In the genomic region with DNA sequence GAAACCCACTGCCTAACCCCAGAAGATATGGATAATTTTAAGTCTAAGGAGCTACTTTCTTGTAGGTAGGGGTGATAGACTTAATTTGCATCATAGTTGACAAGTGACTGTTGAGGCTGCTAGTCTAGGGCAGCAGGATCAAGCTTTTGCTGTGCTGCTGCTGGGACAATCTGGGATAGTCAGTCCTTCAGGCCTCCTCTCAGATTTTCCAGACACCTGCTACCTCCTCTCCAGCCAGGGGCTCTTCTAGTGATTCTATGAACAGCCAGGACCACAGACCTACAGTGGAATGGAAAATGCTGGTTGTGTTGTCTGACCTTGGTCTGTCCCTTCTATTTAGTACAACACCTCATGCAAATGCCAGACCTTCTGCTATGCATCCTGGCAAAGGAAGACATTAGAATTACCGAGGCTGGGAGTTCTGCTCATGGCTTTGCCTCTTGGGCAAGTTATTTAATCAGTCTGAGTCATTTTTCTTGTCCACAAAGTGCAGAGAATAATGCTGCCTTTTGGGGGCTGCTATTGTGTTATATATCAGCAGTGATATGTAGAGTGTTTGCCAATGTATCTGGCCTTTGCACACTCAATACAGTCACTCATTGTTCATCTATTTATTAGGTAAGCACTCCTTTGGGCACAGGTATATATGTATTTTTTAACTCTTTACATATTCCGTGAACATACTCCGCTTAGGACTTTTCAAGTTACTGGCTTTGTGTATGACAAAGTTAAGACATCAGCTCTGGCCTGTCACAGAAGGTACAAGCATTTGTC, we compare ENCODE assay signal across 27 mouse cellular contexts.
DNase-seq lines count a peak whose midpoint lies in the region; ATAC-seq and TF ChIP-seq lines count a peak whose summit lies in the region.
"Had no signal": no experiment of that assay in that cellular context is flagged by ENCODE, and none has a peak within 500 bp of the region (broad histone marks: within the 10 kb centered on the region; RNA-seq: fewer than 3 reads in every experiment).

No protein-coding gene starts in this region.

- H3K9me3 ChIP-seq in lung, embryonic 14.5 days (ENCODE audit: low read depth, low read length), result no peaks in the 10 kb centered on the region
- no peaks in the 10 kb centered on the region for H3K9me3 ChIP-seq in stomach, embryonic 14.5 days (ENCODE audit: control insufficient read depth, low read depth, low read length)
- H3K9me3 ChIP-seq in stomach, postnatal 0 days (ENCODE audit: control insufficient read depth, low read length), result no peaks in the 10 kb centered on the region
- H3K9me3 ChIP-seq: embryonic facial prominence, embryonic 12.5 days; embryonic facial prominence, embryonic 15.5 days; hindbrain, embryonic 10.5 days; hindbrain, embryonic 13.5 days had no signal

- H3K27me3 ChIP-seq in lung, embryonic 14.5 days (ENCODE audit: insufficient read depth, low read length), result no peaks in the 10 kb centered on the region
- H3K27me3 ChIP-seq in stomach, embryonic 14.5 days (ENCODE audit: control insufficient read depth, insufficient read depth, low read length), result no peaks in the 10 kb centered on the region
- no peaks in the 10 kb centered on the region for H3K27me3 ChIP-seq in stomach, postnatal 0 days (ENCODE audit: control insufficient read depth, insufficient read depth, low read length)
- H3K27me3 ChIP-seq: embryonic facial prominence, embryonic 12.5 days; embryonic facial prominence, embryonic 15.5 days; hindbrain, embryonic 13.5 days had no signal

- intact Hi-C loops in heart, postnatal 25 days (cut with DNase I), result no loop called here

- H3K27ac ChIP-seq in lung, embryonic 14.5 days (ENCODE audit: low read depth), result peak overlapping the region; percentile 24; the same call in 1 of the 2 replicates
- peak overlapping the region; percentile 30; the same call in 1 of the 2 replicates for H3K27ac ChIP-seq in stomach, embryonic 14.5 days (ENCODE audit: low read length)
- H3K27ac ChIP-seq in stomach, postnatal 0 days (replicated peaks), result peak overlapping the region; percentile 46
- H3K27ac ChIP-seq: embryonic facial prominence, embryonic 12.5 days; embryonic facial prominence, embryonic 15.5 days; gastrocnemius, adult 2 months; hindbrain, embryonic 10.5 days; hindbrain, embryonic 13.5 days had no signal

- H3K36me3 ChIP-seq in lung, embryonic 14.5 days (ENCODE audit: insufficient read depth), result no peaks in the 10 kb centered on the region
- H3K36me3 ChIP-seq in stomach, embryonic 14.5 days (ENCODE audit: control insufficient read depth, insufficient read depth, low read length), result no peaks in the 10 kb centered on the region
- H3K36me3 ChIP-seq in stomach, postnatal 0 days (ENCODE audit: control insufficient read depth, insufficient read depth, low read length), result no peaks in the 10 kb centered on the region
- H3K36me3 ChIP-seq: embryonic facial prominence, embryonic 12.5 days; embryonic facial prominence, embryonic 15.5 days; hindbrain, embryonic 10.5 days; hindbrain, embryonic 13.5 days had no signal

- H3K9ac ChIP-seq in lung, embryonic 14.5 days, result no peak overlapping the region
- H3K9ac ChIP-seq in stomach, embryonic 14.5 days (replicated peaks; ENCODE audit: low read depth, low read length), result no peak overlapping the region
- no peak overlapping the region for H3K9ac ChIP-seq in stomach, postnatal 0 days (ENCODE audit: low read length)
- H3K9ac ChIP-seq: embryonic facial prominence, embryonic 12.5 days; embryonic facial prominence, embryonic 15.5 days; forebrain, postnatal 0 days; hindbrain, embryonic 13.5 days had no signal

- no peak for TF ChIP-seq CTCF in lung, embryonic 14.5 days (IDR thresholded peaks at IDR 0.05; ENCODE audit: low read depth)
- no peak for TF ChIP-seq CTCF in stomach, postnatal 0 days (IDR thresholded peaks at IDR 0.05; ENCODE audit: low read depth)

- H3K4me1 ChIP-seq in lung, embryonic 14.5 days (ENCODE audit: insufficient read depth), result no peaks in the 10 kb centered on the region
- H3K4me1 ChIP-seq in stomach, embryonic 14.5 days (ENCODE audit: control insufficient read depth, insufficient read depth, low read length), result no peaks in the 10 kb centered on the region
- no peaks in the 10 kb centered on the region for H3K4me1 ChIP-seq in stomach, postnatal 0 days (replicated peaks; ENCODE audit: control insufficient read depth, insufficient read depth)
- H3K4me1 ChIP-seq: embryonic facial prominence, embryonic 12.5 days; embryonic facial prominence, embryonic 15.5 days; hindbrain, embryonic 10.5 days; hindbrain, embryonic 13.5 days had no signal

- 64% methylated on average over 3 of the region's 3 CpGs for WGBS in lung, embryonic 14.5 days
- WGBS in stomach, embryonic 14.5 days, result 66% methylated on average over 3 of the region's 3 CpGs
- WGBS in stomach, postnatal 0 days, result 53% methylated on average over 3 of the region's 3 CpGs

- H3K4me3 ChIP-seq in lung, embryonic 14.5 days (ENCODE audit: low read depth, low read length), result no peak overlapping the region
- H3K4me3 ChIP-seq in stomach, embryonic 14.5 days (ENCODE audit: low read depth, low read length), result no peak overlapping the region
- H3K4me3 ChIP-seq in stomach, postnatal 0 days (ENCODE audit: low read depth, low read length), result no peak overlapping the region
- H3K4me3 ChIP-seq: embryonic facial prominence, embryonic 12.5 days; embryonic facial prominence, embryonic 15.5 days; gastrocnemius, adult 2 months; hindbrain, embryonic 10.5 days; hindbrain, embryonic 13.5 days had no signal

- ATAC-seq in lung, embryonic 14.5 days (ENCODE audit: insufficient read depth), result no peak
- peak; percentile 75 for ATAC-seq in stomach, embryonic 14.5 days (ENCODE audit: insufficient number of reproducible peaks, insufficient read depth, low FRiP score, low read depth)
- peak; percentile 85 for ATAC-seq in stomach, postnatal 0 days (ENCODE audit: low FRiP score, low TSS enrichment)
- ATAC-seq: forebrain, embryonic 14.5 days; forebrain, postnatal 0 days; hindbrain, embryonic 16.5 days; inflammation-experienced regulatory T-cells, adult 6 months had no signal

- TF ChIP-seq EP300 in stomach, postnatal 0 days (optimal IDR thresholded peaks at IDR 0.05), result no peak

- H3K4me2 ChIP-seq in lung, embryonic 14.5 days, result no peak overlapping the region
- no peak overlapping the region for H3K4me2 ChIP-seq in stomach, embryonic 14.5 days (replicated peaks; ENCODE audit: low read depth, low read length)
- H3K4me2 ChIP-seq in stomach, postnatal 0 days (replicated peaks; ENCODE audit: low read depth), result no peak overlapping the region
- H3K4me2 ChIP-seq: embryonic facial prominence, embryonic 12.5 days; embryonic facial prominence, embryonic 15.5 days; heart, embryonic 11.5 days; hindbrain, embryonic 13.5 days had no signal

- DNase-seq in heart, adult 11 months, result peak; percentile 66
- no peak for DNase-seq in heart, postnatal 25 days (ENCODE audit: low spot score)
- no peak for DNase-seq in lung, embryonic 14.5 days
- no peak for DNase-seq in lung, postnatal 14 days
- peak; percentile 26 for DNase-seq in stomach, postnatal 0 days (ENCODE audit: low spot score)
- DNase-seq in testis, postnatal 14 days (ENCODE audit: low spot score), result no peak
- DNase-seq in adrenal gland, adult 8-10 months, result no peak
- DNase-seq: adrenal gland, adult 2 months; adrenal gland, postnatal 25 days; cerebellum, adult 11-12 months; cerebellum, adult 8-10 months; cerebellum, postnatal 10 days; forebrain, postnatal 0 days; gastrocnemius, adult 2 months; gastrocnemius, postnatal 14 days; heart, adult 18-20 months; heart, postnatal 36 days; kidney, adult 11 months had no signal

Comparison
In these comparisons a context has a peak if more than half of its experiments do, and no peak if none do; other contexts are left out.
1. DNase-seq: peak in heart, adult 11 months (single experiment) and stomach, postnatal 0 days (single experiment); none in heart, postnatal 25 days (single experiment), lung, embryonic 14.5 days (single experiment), lung, postnatal 14 days (single experiment), testis, postnatal 14 days (single experiment) and adrenal gland, adult 8-10 months (single experiment).
2. Peak in every context shown above with its lines, with median percentiles within 50 percentile points of each other: H3K27ac ChIP-seq.